ENCODE assay signal across 14 mouse cellular contexts in genomic region chr8:126914609-126915375, GRCm38 (mm10). TPM values are rescaled to one million over a fixed set of nuclear protein-coding genes. Genes with fewer than 3 reads are reported as not detected.
DNase-seq lines count a peak whose midpoint lies in the region; ATAC-seq and TF ChIP-seq lines count a peak whose summit lies in the region.
"Had no signal": no experiment of that assay in that cellular context is flagged by ENCODE, and none has a peak within 500 bp of the region (broad histone marks: within the 10 kb centered on the region; RNA-seq: fewer than 3 reads in every experiment).

No protein-coding gene starts in this region.

- 0 out of 2 replicates have a peak overlapping the region, but pooled peaks have one; percentile 6 for H3K27ac ChIP-seq in layer of hippocampus, adult 2 months
- no peak overlapping the region for H3K27ac ChIP-seq in embryonic facial prominence, embryonic 14.5 days (replicated peaks; ENCODE audit: low read depth, low read length)
- H3K27ac ChIP-seq: hindbrain, embryonic 15.5 days; limb, embryonic 13.5 days had no signal

- no peaks in the 10 kb centered on the region for H3K27me3 ChIP-seq in embryonic facial prominence, embryonic 14.5 days (replicated peaks; ENCODE audit: control insufficient read depth, insufficient read depth, low read length)
- H3K27me3 ChIP-seq: hindbrain, embryonic 15.5 days had no signal

- DNase-seq in gastrocnemius, adult 18-20 months (ENCODE audit: low spot score), result peak; percentile 38
- DNase-seq in gastrocnemius, adult 8-10 months (ENCODE audit: low spot score in 2 of 2), result no peak
- no peak for DNase-seq in layer of hippocampus, adult 2 months (ENCODE audit: low spot score in 2 of 2)
- no peak for DNase-seq in layer of hippocampus, adult 18-20 months (ENCODE audit: low spot score in 2 of 2)
- DNase-seq in embryonic facial prominence, embryonic 14.5 days (ENCODE audit: low spot score), result peak; percentile 54
- DNase-seq in kidney, postnatal 10 days, result peak; percentile 68
- no peak for DNase-seq in right cerebral cortex, adult 2 months (ENCODE audit: low spot score in 2 of 2)
- DNase-seq: adrenal gland, postnatal 14 days; cerebellum, adult 11 months; forebrain, postnatal 0 days; thymus, adult 2 months had no signal

- no peaks in the 10 kb centered on the region for H3K36me3 ChIP-seq in embryonic facial prominence, embryonic 14.5 days (ENCODE audit: control insufficient read depth, insufficient read depth, low read length)
- H3K36me3 ChIP-seq: hindbrain, embryonic 15.5 days; limb, embryonic 13.5 days had no signal

- no peak for ATAC-seq in embryonic facial prominence, embryonic 14.5 days (ENCODE audit: low read depth)
- no peak for ATAC-seq in erythroid progenitor cell, adult 5-6 weeks (replicated peaks; ENCODE audit: low FRiP score, poor library complexity, severe bottlenecking)
- ATAC-seq: forebrain, postnatal 0 days had no signal

- H3K9me3 ChIP-seq in embryonic facial prominence, embryonic 14.5 days (ENCODE audit: control insufficient read depth, low read length), result no peaks in the 10 kb centered on the region
- H3K9me3 ChIP-seq: hindbrain, embryonic 15.5 days; limb, embryonic 13.5 days had no signal

- H3K4me3 ChIP-seq in layer of hippocampus, adult 2 months, result no peak overlapping the region
- no peak overlapping the region for H3K4me3 ChIP-seq in embryonic facial prominence, embryonic 14.5 days (ENCODE audit: low read depth, low read length)
- H3K4me3 ChIP-seq: hindbrain, embryonic 15.5 days; limb, embryonic 13.5 days had no signal

- WGBS in embryonic facial prominence, embryonic 14.5 days, result 35% methylated on average over 10 of the region's 10 CpGs

- no peak overlapping the region for H3K4me2 ChIP-seq in embryonic facial prominence, embryonic 14.5 days (ENCODE audit: low read depth, low read length)
- H3K4me2 ChIP-seq: hindbrain, embryonic 15.5 days; limb, embryonic 13.5 days had no signal

- H3K4me1 ChIP-seq in embryonic facial prominence, embryonic 14.5 days (ENCODE audit: control insufficient read depth, insufficient read depth, low read length), result peaks cover 22% of the 10 kb centered on the region

- no peak for TF ChIP-seq CTCF in layer of hippocampus, adult 2 months (conservative IDR thresholded peaks at IDR 0.05)

- H3K9ac ChIP-seq in embryonic facial prominence, embryonic 14.5 days (ENCODE audit: low read depth, low read length), result no peak overlapping the region
- H3K9ac ChIP-seq: forebrain, postnatal 0 days; hindbrain, embryonic 15.5 days; limb, embryonic 13.5 days had no signal

RNA-seq across cellular contexts. Expression of gene Tomm20, which starts 30.9 kb away (rescaled TPM):
- 100 to 1,000 TPM in 1 of 2 experiments, 10 to 100 TPM in 1; 98.0 to 115 TPM for total RNA-seq in gastrocnemius, adult 18-20 months (2021)
- total RNA-seq in gastrocnemius, adult 8-10 months (2022), result 100 to 1,000 TPM in 1 of 4 experiments, 10 to 100 TPM in 3; 73.7 to 107 (median 80.1) TPM
- total RNA-seq in layer of hippocampus, adult 2 months (2021), result 100 to 1,000 TPM; 209 to 214 TPM
- total RNA-seq in layer of hippocampus, adult 18-20 months (2021), result 100 to 1,000 TPM; 214 TPM
- 200 and 217 TPM in 2 replicates for polyA plus RNA-seq in embryonic facial prominence, embryonic 14.5 days (2014; fragmentation: Nextera tagmentation; extraction: Ambion mirVana)
- total RNA-seq in erythroid progenitor cell, adult 5-6 weeks (2015; ENCODE audit: low replicate concordance), result 16.3 and 40.4 TPM in 2 replicates
- 43.8 and 48.9 TPM in 2 replicates for total RNA-seq in erythroid progenitor cell, adult 5-6 weeks (2017; ENCODE audit: low replicate concordance)

RNA-seq across cellular contexts. Expression of gene Rbm34, which starts 56.1 kb away (rescaled TPM):
- 1 to 10 TPM; 4.4 to 6.2 TPM for total RNA-seq in gastrocnemius, adult 18-20 months (2021)
- 1 to 10 TPM; 4.4 to 5.8 (median 5.3) TPM for total RNA-seq in gastrocnemius, adult 8-10 months (2022)
- total RNA-seq in layer of hippocampus, adult 2 months (2021), result 10 to 100 TPM; 12.1 to 12.9 TPM
- 10 to 100 TPM; 13.1 to 13.6 TPM for total RNA-seq in layer of hippocampus, adult 18-20 months (2021)
- polyA plus RNA-seq in embryonic facial prominence, embryonic 14.5 days (2014; fragmentation: Nextera tagmentation; extraction: Ambion mirVana), result 20.3 and 22.7 TPM in 2 replicates
- total RNA-seq in erythroid progenitor cell, adult 5-6 weeks (2015; ENCODE audit: low replicate concordance), result 6.8 and 10.9 TPM in 2 replicates
- 8.7 and 10.8 TPM in 2 replicates for total RNA-seq in erythroid progenitor cell, adult 5-6 weeks (2017; ENCODE audit: low replicate concordance)

Comparison
In these comparisons a context has a peak if more than half of its experiments do, and no peak if none do; other contexts are left out.
1. DNase-seq: peak in gastrocnemius, adult 18-20 months (single experiment), embryonic facial prominence, embryonic 14.5 days (single experiment) and kidney, postnatal 10 days (single experiment); none in gastrocnemius, adult 8-10 months (0 of 2), layer of hippocampus, adult 2 months (0 of 2), layer of hippocampus, adult 18-20 months (0 of 2) and right cerebral cortex, adult 2 months (0 of 2).